Mouse (Mus musculus) frontal cortex, postnatal 25 days (tissue): ENCODE measurements around the gene Ppef1.

Experiments
- DNase-seq, 2 experiments: peaks; one replicate each; pipeline ENCODE4 v3.0.0; 2022; ENCODE audit warnings: low spot score in 2 of 2

Gene Ppef1

GRCm38 (mm10) chrX:160598562-160599458 lies 136.8 kb downstream of the Ppef1 start:
- no peak for DNase-seq

- no peak for DNase-seq
These were observed 137.5 kb downstream of the Ppef1 start for GRCm38 (mm10) chrX:160598055-160598454.

GRCm38 (mm10) chrX:160592933-160593332 lies 142.6 kb downstream of the Ppef1 start:
- no peak for DNase-seq

- no peak for DNase-seq
These were observed 145.4 kb downstream of the Ppef1 start for GRCm38 (mm10) chrX:160590147-160590546.

- DNase-seq: no peak
These were observed 147.0 kb downstream of the Ppef1 start for GRCm38 (mm10) chrX:160588523-160588922.

- no peak for DNase-seq
These were observed 150.5 kb downstream of the Ppef1 start for GRCm38 (mm10) chrX:160585110-160585509.

- DNase-seq: no peak
These were observed 151.3 kb downstream of the Ppef1 start for GRCm38 (mm10) chrX:160584148-160584838.

GRCm38 (mm10) chrX:160583589-160583988 lies 152.0 kb downstream of the Ppef1 start:
- DNase-seq: no peak
